31 mouse cellular contexts compared by ENCODE assay signal in the genomic region with DNA sequence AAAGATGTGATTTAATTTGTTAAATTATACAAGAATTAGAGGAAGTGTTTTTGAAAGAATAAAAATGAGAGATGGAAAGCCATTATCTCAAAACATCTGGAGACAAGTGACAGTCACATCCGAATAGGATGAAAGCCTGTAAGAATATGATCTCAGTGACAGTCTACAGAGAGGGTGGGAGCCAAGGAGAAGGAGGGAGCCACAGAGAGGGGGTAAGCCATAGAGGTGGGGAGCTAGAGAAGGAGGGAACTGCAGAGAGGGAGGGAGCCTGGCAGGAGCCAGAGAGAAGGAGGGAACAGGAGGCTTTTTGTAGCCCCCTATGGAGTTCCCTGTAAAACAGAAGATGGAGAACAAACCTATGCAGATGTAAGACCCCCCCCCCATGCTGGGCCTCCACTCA.
"Had no signal": no experiment of that assay in that cellular context is flagged by ENCODE, and none has a peak within 500 bp of the region (broad histone marks: within the 10 kb centered on the region; RNA-seq: fewer than 3 reads in every experiment).

No protein-coding gene starts in this region.

- ATAC-seq: liver, embryonic 12.5 days; liver, postnatal 0 days; lung, postnatal 0 days; midbrain, embryonic 13.5 days; midbrain, embryonic 15.5 days; midbrain, embryonic 16.5 days had no signal

- H3K4me1 ChIP-seq: limb, embryonic 10.5 days; limb, embryonic 12.5 days; limb, embryonic 13.5 days; limb, embryonic 15.5 days; liver, embryonic 12.5 days; liver, embryonic 13.5 days; liver, embryonic 15.5 days; lung, embryonic 15.5 days; megakaryocyte, embryonic 14.5 days; midbrain, embryonic 10.5 days; midbrain, embryonic 12.5 days; midbrain, embryonic 13.5 days; midbrain, embryonic 15.5 days had no signal

- H3K9ac ChIP-seq: limb, embryonic 12.5 days; limb, embryonic 13.5 days; limb, embryonic 15.5 days; liver, embryonic 12.5 days; liver, embryonic 13.5 days; liver, embryonic 14.5 days; liver, embryonic 15.5 days; liver, postnatal 0 days; lung, embryonic 14.5 days; lung, embryonic 15.5 days; midbrain, embryonic 12.5 days; midbrain, embryonic 13.5 days; midbrain, embryonic 15.5 days had no signal

- H3K4me2 ChIP-seq: limb, embryonic 12.5 days; limb, embryonic 13.5 days; limb, embryonic 15.5 days; liver, embryonic 11.5 days; liver, embryonic 12.5 days; liver, embryonic 13.5 days; liver, embryonic 15.5 days; lung, embryonic 14.5 days; lung, embryonic 15.5 days; midbrain, embryonic 11.5 days; midbrain, embryonic 12.5 days; midbrain, embryonic 13.5 days; midbrain, embryonic 15.5 days had no signal

- DNase-seq: left cerebral cortex, postnatal 4 days; liver; liver, embryonic 13.5 days; liver, postnatal 0 days; lung, adult 18-20 months; lung, adult 2 months; lung, embryonic 14.5 days; lung, postnatal 10 days; lung, postnatal 14 days; lung, postnatal 36 days; lung, postnatal 4 days; midbrain, embryonic 14.5 days had no signal

- H3K4me3 ChIP-seq: limb, embryonic 10.5 days; limb, embryonic 12.5 days; limb, embryonic 13.5 days; limb, embryonic 15.5 days; liver, embryonic 12.5 days; liver, embryonic 13.5 days; liver, embryonic 15.5 days; lung, embryonic 15.5 days; megakaryocyte, embryonic 14.5 days; midbrain, embryonic 10.5 days; midbrain, embryonic 12.5 days; midbrain, embryonic 13.5 days; midbrain, embryonic 15.5 days; myocyte had no signal

- H3K36me3 ChIP-seq: limb, embryonic 10.5 days; limb, embryonic 12.5 days; limb, embryonic 13.5 days; limb, embryonic 15.5 days; liver, embryonic 12.5 days; liver, embryonic 13.5 days; liver, embryonic 15.5 days; lung, embryonic 15.5 days; midbrain, embryonic 10.5 days; midbrain, embryonic 12.5 days; midbrain, embryonic 13.5 days; midbrain, embryonic 15.5 days had no signal

- H3K27ac ChIP-seq: limb, embryonic 10.5 days; limb, embryonic 12.5 days; limb, embryonic 13.5 days; limb, embryonic 15.5 days; liver, embryonic 12.5 days; liver, embryonic 13.5 days; liver, embryonic 14.5 days; liver, embryonic 15.5 days; lung, embryonic 15.5 days; macrophage; midbrain, embryonic 10.5 days; midbrain, embryonic 12.5 days; midbrain, embryonic 13.5 days; midbrain, embryonic 15.5 days had no signal

- H3K27me3 ChIP-seq: limb, embryonic 12.5 days; limb, embryonic 13.5 days; limb, embryonic 15.5 days; liver, embryonic 12.5 days; liver, embryonic 13.5 days; liver, embryonic 15.5 days; lung, embryonic 15.5 days; megakaryocyte, embryonic 14.5 days; midbrain, embryonic 12.5 days; midbrain, embryonic 13.5 days; midbrain, embryonic 15.5 days had no signal

- H3K9me3 ChIP-seq: limb, embryonic 10.5 days; limb, embryonic 12.5 days; limb, embryonic 13.5 days; limb, embryonic 15.5 days; liver, embryonic 12.5 days; liver, embryonic 15.5 days; lung, embryonic 15.5 days; midbrain, embryonic 10.5 days; midbrain, embryonic 12.5 days; midbrain, embryonic 13.5 days; midbrain, embryonic 15.5 days had no signal
